Mouse (Mus musculus): ENCODE data around the gene Tnr.

- no peak for TF ChIP-seq EP300 (IDR thresholded peaks at IDR 0.05; ENCODE audit: low read depth)
- TF ChIP-seq CTCF (IDR thresholded peaks at IDR 0.05; ENCODE audit: low read depth) = no peak
Observed at GRCm38 (mm10) chr1:159792546-159792945, 269.0 kb downstream of the Tnr start.
